Mouse (Mus musculus): ENCODE measurements around the gene Ttn.

- no peak for TF ChIP-seq TAL1 (IDR thresholded peaks at IDR 0.05; ENCODE audit: low read length)
- no peak for TF ChIP-seq GATA1 (IDR thresholded peaks at IDR 0.05; ENCODE audit: low read length)
These were observed 267.4 kb downstream of the Ttn start for GRCm38 (mm10) chr2:76714984-76715383.
